Mouse (Mus musculus) liver, embryonic 18 days (tissue): ENCODE data around the gene Scgb1b17. TPM values are rescaled to one million over a fixed set of nuclear protein-coding genes. Genes with fewer than 3 reads are reported as not detected.

ENCODE experiments used
- polyA plus RNA-seq: library from polyadenylated mRNA; depleted of rRNA; stranded (reverse); fragments of >200 nt; gene quantifications from 2 replicates; pipeline ENCODE4 v1.2.3, GENCODE M21; 2012; rRNA removed

The Scgb1b17 gene
- polyA plus RNA-seq: not detected in 2 replicates

DNA sequence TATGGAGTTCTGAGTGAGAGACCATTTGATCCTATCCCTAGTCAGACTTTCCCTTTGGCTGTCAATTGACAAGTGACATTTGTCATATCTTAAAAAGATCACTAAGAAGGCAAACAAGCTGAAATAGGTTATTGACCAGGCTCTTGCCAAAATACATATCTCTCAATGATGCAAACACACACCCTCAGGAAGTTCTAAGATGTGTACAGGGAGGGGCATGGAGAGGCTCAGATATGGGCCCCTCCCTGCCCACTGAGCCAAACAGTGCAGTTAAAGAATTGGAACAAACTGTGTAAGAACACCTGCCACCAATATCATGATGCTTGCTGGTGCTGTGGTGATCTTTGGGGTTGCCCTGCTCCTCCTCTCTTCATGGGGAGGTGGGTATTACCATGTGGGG is at the start of gene Scgb1b17:
Gene Scgb1b17, plus strand, starts transcription at position 301 of the 400 bp plus-strand sequence.

DNA sequence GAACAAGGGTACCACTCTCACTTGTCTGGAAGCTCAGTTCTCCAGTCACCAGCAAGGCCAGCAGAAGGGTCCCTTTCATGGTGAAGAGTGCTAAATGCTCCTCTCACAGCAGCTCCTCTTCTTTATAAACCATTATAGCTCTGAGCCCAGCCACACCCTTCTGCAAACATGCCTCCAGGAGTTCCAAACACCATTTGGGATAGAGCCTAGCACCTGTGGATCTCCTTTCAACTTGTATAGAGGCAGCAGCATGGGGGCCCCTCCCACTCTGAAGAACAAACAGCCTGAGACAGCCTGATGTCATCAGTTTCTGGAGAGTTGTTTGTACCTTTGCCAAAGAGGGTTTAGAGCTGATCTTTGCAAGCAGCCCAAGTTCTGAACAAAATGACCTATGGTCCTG is 6.8 kb upstream of the Scgb1b17 start, which contains the start of gene Scgb2b17:
Gene Scgb2b17, minus strand, starts transcription at position 101 of the 400 bp plus-strand sequence.

Other genes starting within 250 kb of the Scgb1b17 start
- gene Scgb2b15, start 233.8 kb upstream of the Scgb1b17 start, polyA plus RNA-seq: not detected in 2 replicates
- gene Scgb1b15, start 226.9 kb upstream of the Scgb1b17 start, polyA plus RNA-seq: not detected in 2 replicates
- not detected in 2 replicates for gene Scgb2b17, start 6.9 kb upstream of the Scgb1b17 start, polyA plus RNA-seq
- gene Scgb2b18, start 110.4 kb downstream of the Scgb1b17 start, polyA plus RNA-seq: not detected in 2 replicates
- not detected in 2 replicates for gene Scgb1b18, start 122.1 kb downstream of the Scgb1b17 start, polyA plus RNA-seq
- gene Scgb2b19, start 216.9 kb downstream of the Scgb1b17 start, polyA plus RNA-seq: not detected in 2 replicates
- gene Scgb1b19, start 223.8 kb downstream of the Scgb1b17 start, polyA plus RNA-seq: not detected in 2 replicates